Mouse (Mus musculus): ENCODE measurements around the gene Iah1.

Iah1 gene

GRCm38 (mm10) chr12:21364624-21365435 lies 48.6 kb downstream of the Iah1 start:
- no peak for DNase-seq (ENCODE audit: low read depth, low spot score)

GRCm38 (mm10) chr12:21368376-21369086 lies 52.3 kb downstream of the Iah1 start:
- DNase-seq (ENCODE audit: low read depth, low spot score), result no peak

GRCm38 (mm10) chr12:21369087-21369410 lies 52.9 kb downstream of the Iah1 start:
- no peak for DNase-seq (ENCODE audit: low read depth, low spot score)

DNA sequence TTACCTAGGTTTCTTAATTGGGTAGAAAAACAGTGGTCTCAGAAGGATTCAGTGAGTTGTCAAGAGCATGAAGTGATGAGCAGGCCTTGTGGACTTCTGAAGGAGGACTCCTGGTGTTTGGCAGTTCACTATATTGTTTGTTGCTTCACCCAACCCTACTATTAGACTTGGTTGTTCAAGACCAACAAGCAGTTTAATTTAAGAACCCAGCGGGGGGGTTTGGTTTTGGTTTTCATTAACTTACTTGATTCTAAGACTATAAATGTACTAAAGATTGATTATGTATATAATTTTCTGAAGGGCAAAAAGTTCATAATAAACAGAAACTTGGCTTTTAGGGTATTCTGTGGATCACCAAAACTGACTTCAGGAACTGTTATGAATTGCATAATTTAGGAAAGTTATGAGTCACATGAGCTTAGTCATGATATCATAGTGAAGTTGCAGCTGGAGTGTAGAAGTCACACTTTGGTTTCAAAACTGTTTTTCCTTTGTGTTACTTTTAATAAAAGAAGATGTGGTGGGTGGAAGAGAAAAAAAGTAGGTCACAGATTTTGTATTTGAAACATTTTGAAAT lies 53.9 kb downstream of the Iah1 start:
- no peak for DNase-seq (ENCODE audit: low read depth, low spot score)

GRCm38 (mm10) chr12:21373100-21373819 lies 57.1 kb downstream of the Iah1 start, which contains the start of gene Adam17:
Adam17 (minus strand) TSS chr12:21373632.
- peak; percentile 97 for DNase-seq (ENCODE audit: low read depth, low spot score)

All from R1 (cell line).